Mouse (Mus musculus) forebrain, embryonic 11.5 days (tissue): Measurements from ENCODE around the gene Sik3. TPM values are rescaled to one million over a fixed set of nuclear protein-coding genes. Genes with fewer than 3 reads are reported as not detected.
A peak's percentile ranks its signal among the peaks of the same experiment; 100 is the strongest.

ENCODE experiments used
- ATAC-seq: fragments of 200-750 bp; cut with Nextera tagmentation; replicated peaks from 2 replicates; pipeline ENCODE4 v1.8.0; 2017; ENCODE audit warnings: moderate TSS enrichment; ENCODE audit not compliant: low FRiP score
- DNase-seq: peaks from one replicate; pipeline ENCODE4 v3.0.0-alpha.2; 2017; ENCODE audit warnings: low spot score
- H3K27ac ChIP-seq: fragments of 300-500 bp; sonication (generic); 2 replicates; pipeline ENCODE4 v1.5.1; 2014; ENCODE audit warnings: low read depth, low read length
- H3K27me3 ChIP-seq: fragments of 300-500 bp; sonication (generic); 2 replicates; pipeline ENCODE4 v1.6.1; 2014; ENCODE audit warnings: mild to moderate bottlenecking, low read length, mixed read lengths; ENCODE audit not compliant: control insufficient read depth, insufficient read depth
- H3K36me3 ChIP-seq: fragments of 300-500 bp; sonication (generic); 2 replicates; pipeline ENCODE4 v1.6.1; 2014; ENCODE audit warnings: mild to moderate bottlenecking, low read length, moderate library complexity, mixed read lengths; ENCODE audit not compliant: control insufficient read depth, insufficient read depth
- H3K4me1 ChIP-seq: fragments of 300-500 bp; sonication (generic); replicated peaks from 2 replicates; pipeline ENCODE4 v1.6.1; 2014; ENCODE audit warnings: low read length, mixed read lengths; ENCODE audit not compliant: control insufficient read depth, insufficient read depth
- H3K4me2 ChIP-seq: fragments of 300-500 bp; sonication (generic); 2 replicates; pipeline ENCODE4 v1.6.1; 2014; ENCODE audit warnings: low read depth, mild to moderate bottlenecking, low read length, moderate library complexity, mixed read lengths; ENCODE audit not compliant: severe bottlenecking
- H3K4me3 ChIP-seq: fragments of 300-500 bp; sonication (generic); 2 replicates; pipeline ENCODE4 v1.5.1; 2014; ENCODE audit warnings: low read depth, low read length
- H3K9ac ChIP-seq: fragments of 300-500 bp; sonication (generic); 2 replicates; pipeline ENCODE4 v1.6.1; 2014; ENCODE audit warnings: low read length
- H3K9me3 ChIP-seq: fragments of 300-500 bp; sonication (generic); 2 replicates; pipeline ENCODE4 v1.6.1; 2016; ENCODE audit warnings: low read length, mixed read lengths; ENCODE audit not compliant: control insufficient read depth
- WGBS: fragments of 180-500 bp; shearing (Covaris S2); extraction: QIAGEN DNeasy Blood & Tissue Kit; methylation state at CpG from one replicate; pipeline ENCODE4 v1.1.7; 2014; 5-methylcytosine and 5-hydroxymethylcytosine counted together
- polyA plus RNA-seq: library from polyadenylated mRNA; unstranded; fragments of >200 nt; fragmentation: Nextera tagmentation; extraction: Ambion mirVana; gene quantifications from 2 replicates; pipeline ENCODE4 v1.2.1, GENCODE M21; 2014

Gene Sik3
- polyA plus RNA-seq: 11.3 TPM in 2 replicates

DNA sequence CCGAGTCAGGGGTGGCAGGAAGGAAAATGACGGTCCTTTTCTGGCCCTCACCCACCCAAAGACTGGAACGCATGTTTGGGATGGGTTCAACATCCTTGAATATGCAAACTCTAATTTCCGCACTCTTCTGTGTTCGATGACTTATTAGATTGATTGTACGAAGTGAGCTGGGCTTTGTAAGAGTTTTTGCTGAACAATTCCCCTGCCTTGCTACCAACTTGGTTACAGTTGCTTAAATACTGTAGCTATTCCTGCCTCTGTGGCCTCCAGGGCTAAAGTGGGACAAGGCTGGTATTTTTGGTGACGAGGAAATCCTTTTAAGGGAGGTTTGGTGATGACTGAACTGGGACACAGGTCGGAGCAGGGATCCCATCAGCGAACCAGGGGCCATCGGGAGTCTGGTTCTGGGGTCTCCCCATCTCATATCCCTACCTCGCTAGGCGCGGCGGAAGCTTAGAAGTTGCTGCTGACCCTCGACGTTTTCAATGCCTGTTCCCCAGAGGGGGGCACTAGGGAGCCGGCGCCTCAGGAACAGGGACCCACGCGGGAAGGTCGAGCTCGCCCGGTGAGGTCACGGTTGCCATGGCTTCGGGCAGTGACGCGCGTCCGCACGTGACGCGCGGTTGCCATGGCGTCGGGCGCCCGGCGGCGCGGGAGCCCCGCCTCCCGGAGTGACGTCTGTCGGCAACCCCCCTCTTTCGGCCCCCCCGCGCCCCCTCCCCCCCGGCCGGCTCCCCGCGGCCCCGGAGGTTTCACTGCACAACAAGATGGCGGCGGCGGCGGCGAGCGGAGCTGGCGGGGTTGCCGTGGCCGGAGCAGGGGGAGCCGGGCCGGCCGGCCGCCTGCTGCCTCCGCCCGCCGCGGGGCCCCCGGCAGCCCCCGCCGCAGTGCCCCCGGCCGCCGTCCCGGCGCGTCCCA lies at the start of gene Sik3, which contains the start of gene Pafah1b2:
Sik3 (plus strand) TSS at position 730 of the 918 bp plus-strand sequence.
Pafah1b2 (minus strand) TSS at position 600 of the 918 bp plus-strand sequence.
- Histone ChIP-seq H3K4me1 (peaks cover 24% of the 10 kb centered on the region), H3K4me2 (peak within 1 kb of the TSS; percentile 73), H3K4me3 (peak within 1 kb of the TSS; percentile 97), H3K9ac (peak within 1 kb of the TSS; percentile 93), H3K36me3 (no peaks in the 10 kb centered on the region), H3K9me3 (no peaks in the 10 kb centered on the region), H3K27ac (peak within 1 kb of the TSS; percentile 74), H3K27me3 (no peaks in the 10 kb centered on the region)
- DNase-seq (peak; percentile 98), ATAC-seq (peak; percentile 89)
- 4% methylated on average over 61 of the region's 78 CpGs for WGBS

DNA sequence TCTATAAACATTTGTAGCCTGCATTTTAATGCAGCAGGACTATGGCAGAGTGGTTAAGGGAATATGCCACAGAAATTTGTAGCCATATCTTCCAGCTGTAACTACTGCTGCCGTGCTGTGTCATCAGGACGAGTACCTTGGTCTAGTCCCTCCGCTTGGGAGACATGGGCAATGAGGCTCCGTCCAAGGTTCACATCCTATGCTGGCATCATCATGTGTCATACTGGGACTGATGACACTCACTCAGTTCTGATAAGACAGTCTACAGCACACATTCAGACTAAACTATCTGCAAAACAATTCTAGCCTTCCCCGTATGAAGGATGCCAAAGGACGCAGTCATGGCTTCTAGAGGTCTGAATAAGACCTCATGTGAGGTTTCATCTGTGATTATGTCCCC lies 49.0 kb upstream of the Sik3 start:
- no peaks in the 10 kb centered on the region for H3K9me3 ChIP-seq
- 96% methylated on average over 6 of the region's 6 CpGs for WGBS
- peaks cover 18% of the 10 kb centered on the region for H3K36me3 ChIP-seq
- ATAC-seq: no peak
- no peaks in the 10 kb centered on the region for H3K4me1 ChIP-seq
- no peak overlapping the region for H3K27ac ChIP-seq
- no peaks in the 10 kb centered on the region for H3K27me3 ChIP-seq
- no peak overlapping the region for H3K9ac ChIP-seq
- H3K4me3 ChIP-seq: no peak overlapping the region
- H3K4me2 ChIP-seq: no peak overlapping the region
- DNase-seq: no peak

DNA sequence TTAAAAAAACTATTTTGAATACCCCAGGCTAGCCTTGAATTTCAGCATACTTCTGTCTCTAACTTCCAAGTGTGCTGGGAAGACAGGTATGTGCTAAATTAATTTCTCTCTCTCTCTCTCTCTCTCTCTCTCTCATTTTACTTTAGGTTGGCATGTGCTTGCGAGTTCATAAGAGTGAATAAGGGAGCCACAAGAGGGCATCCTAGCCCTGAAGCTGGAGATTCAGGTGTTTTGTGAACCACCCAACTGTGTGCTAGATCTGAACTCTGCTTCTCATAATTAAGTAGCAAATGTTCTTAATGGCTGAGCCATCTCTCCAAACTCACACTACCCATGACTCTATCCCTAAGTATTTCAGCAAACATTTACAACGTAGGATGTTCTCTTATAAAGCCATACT lies 35.7 kb upstream of the Sik3 start:
- no peak for DNase-seq
- WGBS: 87% methylated on average over 2 of the region's 2 CpGs
- no peak for ATAC-seq

DNA sequence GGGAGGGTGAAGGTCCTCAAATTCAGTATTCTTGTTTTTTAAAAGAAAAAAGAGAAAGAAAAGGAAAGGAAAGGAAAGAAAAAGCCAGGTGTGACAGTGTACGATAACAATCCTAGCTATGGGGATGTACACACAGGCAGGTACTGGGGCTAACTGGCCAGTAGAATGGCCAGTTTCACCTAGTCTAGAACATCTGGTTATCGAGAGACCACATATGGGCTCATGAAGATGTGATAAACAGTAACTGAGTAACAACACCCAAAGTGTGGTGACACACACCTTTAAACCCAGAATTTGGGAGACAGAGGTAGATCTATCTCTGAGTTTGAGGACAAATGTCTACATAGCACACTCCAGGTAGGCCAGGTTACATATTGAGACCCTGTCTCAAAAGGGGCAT lies 32.8 kb upstream of the Sik3 start:
- H3K27ac ChIP-seq: no peak overlapping the region
- no peaks in the 10 kb centered on the region for H3K9me3 ChIP-seq
- H3K4me3 ChIP-seq: no peak overlapping the region
- ATAC-seq (no peak), DNase-seq (no peak)
- no peak overlapping the region for H3K4me2 ChIP-seq
- no peaks in the 10 kb centered on the region; the same call in 1 of the 2 replicates for H3K36me3 ChIP-seq
- no peak overlapping the region for H3K9ac ChIP-seq
- peaks cover 2% of the 10 kb centered on the region; the same call in 1 of the 2 replicates for H3K4me1 ChIP-seq
- no peaks in the 10 kb centered on the region for H3K27me3 ChIP-seq
- WGBS: 94% methylated on average over 2 of the region's 2 CpGs

More for the DNA sequence above, 35.7 kb upstream of the Sik3 start:
- peaks cover 5% of the 10 kb centered on the region; the same call in 1 of the 2 replicates for H3K36me3 ChIP-seq
- H3K9me3 ChIP-seq: no peaks in the 10 kb centered on the region
- H3K9ac ChIP-seq: no peak overlapping the region
- no peaks in the 10 kb centered on the region for H3K4me1 ChIP-seq
- H3K4me3 ChIP-seq: no peak overlapping the region
- no peak overlapping the region for H3K4me2 ChIP-seq
- H3K27me3 ChIP-seq: no peaks in the 10 kb centered on the region
- H3K27ac ChIP-seq: no peak overlapping the region

DNA sequence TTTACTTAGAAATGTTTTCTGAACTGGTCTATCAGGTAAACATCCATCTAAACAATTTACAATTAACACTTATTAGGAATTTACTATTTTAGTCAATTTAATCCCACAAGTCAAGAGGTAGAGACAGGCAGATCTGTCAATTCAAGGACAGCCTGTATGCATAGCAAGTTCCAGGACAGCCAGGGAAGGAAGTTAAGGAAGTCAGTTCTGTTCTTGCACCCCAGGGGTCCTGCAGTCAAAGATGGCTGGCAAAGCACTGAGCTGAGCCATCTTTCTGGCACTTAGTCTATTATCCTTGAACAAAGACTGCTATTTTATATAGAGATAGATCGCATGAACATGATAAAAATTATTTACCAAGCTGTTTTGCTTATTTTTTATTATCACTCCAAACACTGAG lies 32.0 kb upstream of the Sik3 start:
- no peak overlapping the region for H3K9ac ChIP-seq
- H3K4me2 ChIP-seq: no peak overlapping the region
- no peaks in the 10 kb centered on the region for H3K27me3 ChIP-seq
- ATAC-seq (no peak), DNase-seq (no peak)
- H3K4me1 ChIP-seq: peaks cover 2% of the 10 kb centered on the region; the same call in 1 of the 2 replicates
- WGBS: 77% methylated on average over 1 of the region's 1 CpGs
- H3K27ac ChIP-seq: no peak overlapping the region
- H3K9me3 ChIP-seq: no peaks in the 10 kb centered on the region
- H3K36me3 ChIP-seq: no peaks in the 10 kb centered on the region; the same call in 1 of the 2 replicates
- H3K4me3 ChIP-seq: no peak overlapping the region

DNA sequence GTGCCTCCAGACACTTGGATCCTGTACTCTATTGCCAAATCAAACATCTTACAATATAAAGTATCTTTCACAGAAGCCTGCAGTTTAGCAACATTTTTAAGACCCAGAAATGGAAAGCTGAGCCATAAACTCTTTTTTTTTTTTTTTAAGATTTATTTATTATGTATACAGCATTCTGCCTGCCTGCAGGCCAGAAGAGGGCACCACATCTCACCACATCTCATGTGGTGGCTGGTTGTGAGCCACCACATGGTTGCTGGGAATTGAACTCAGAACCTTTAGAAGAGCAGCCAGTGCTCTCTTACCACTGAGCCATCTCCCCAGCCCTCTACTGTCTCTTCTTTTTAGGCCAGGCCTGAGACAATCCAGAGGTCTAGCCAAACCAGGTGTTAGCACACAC lies 31.3 kb upstream of the Sik3 start:
- ATAC-seq: no peak
- H3K27me3 ChIP-seq: no peaks in the 10 kb centered on the region
- no peak for DNase-seq
- no peak overlapping the region for H3K9ac ChIP-seq
- no peaks in the 10 kb centered on the region for H3K9me3 ChIP-seq
- peaks cover 2% of the 10 kb centered on the region; the same call in 1 of the 2 replicates for H3K4me1 ChIP-seq
- no peaks in the 10 kb centered on the region; the same call in 1 of the 2 replicates for H3K36me3 ChIP-seq
- no peak overlapping the region for H3K4me3 ChIP-seq
- H3K27ac ChIP-seq: no peak overlapping the region
- H3K4me2 ChIP-seq: no peak overlapping the region

DNA sequence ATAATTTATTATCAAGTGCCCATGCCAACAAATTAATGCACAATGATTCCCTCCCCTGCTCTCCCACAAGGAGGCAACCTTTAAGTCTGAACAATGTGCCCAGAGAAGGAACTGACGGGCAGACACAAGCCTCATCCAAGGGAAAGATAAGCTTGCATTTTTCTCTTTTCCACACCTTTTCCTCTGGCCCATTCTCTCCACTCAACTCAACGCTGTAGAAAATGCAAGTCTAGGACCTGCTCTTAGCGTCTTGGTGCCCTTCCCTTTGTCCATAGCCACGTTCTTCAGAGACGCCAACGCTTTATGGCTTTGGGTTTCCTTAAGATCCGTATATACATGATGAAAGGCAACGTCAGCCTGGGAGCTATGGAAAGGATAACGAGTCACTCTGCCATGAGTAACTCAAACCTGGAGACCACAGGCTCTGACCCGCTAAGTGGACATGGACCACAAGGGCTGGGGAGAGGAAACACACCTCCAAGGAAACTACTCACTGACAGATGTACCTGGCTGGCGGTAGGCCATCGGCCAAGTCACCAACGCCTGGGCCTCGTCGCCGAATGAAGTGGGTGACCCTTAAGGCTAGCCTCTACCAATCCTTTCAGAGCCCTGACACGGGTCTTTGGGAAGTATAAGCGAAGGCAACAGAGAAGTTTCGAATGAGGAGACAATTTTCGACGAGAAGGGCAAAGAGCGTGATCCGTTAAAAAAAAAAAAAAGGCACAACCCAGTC lies 28.8 kb upstream of the Sik3 start:
- Histone ChIP-seq H3K4me1 (peaks cover 2% of the 10 kb centered on the region; the same call in 1 of the 2 replicates), H3K27me3 (no peaks in the 10 kb centered on the region), H3K4me3 (peak overlapping the region; percentile 98), H3K36me3 (no peaks in the 10 kb centered on the region; the same call in 1 of the 2 replicates), H3K27ac (peak overlapping the region; percentile 91), H3K4me2 (peak overlapping the region; percentile 95), H3K9ac (peak overlapping the region; percentile 98), H3K9me3 (no peaks in the 10 kb centered on the region)
- WGBS: 3% methylated on average over 23 of the region's 23 CpGs
- peak; percentile 58 for DNase-seq
- ATAC-seq: 0 out of 2 replicates have a peak, but pooled peaks have one; percentile 8

DNA sequence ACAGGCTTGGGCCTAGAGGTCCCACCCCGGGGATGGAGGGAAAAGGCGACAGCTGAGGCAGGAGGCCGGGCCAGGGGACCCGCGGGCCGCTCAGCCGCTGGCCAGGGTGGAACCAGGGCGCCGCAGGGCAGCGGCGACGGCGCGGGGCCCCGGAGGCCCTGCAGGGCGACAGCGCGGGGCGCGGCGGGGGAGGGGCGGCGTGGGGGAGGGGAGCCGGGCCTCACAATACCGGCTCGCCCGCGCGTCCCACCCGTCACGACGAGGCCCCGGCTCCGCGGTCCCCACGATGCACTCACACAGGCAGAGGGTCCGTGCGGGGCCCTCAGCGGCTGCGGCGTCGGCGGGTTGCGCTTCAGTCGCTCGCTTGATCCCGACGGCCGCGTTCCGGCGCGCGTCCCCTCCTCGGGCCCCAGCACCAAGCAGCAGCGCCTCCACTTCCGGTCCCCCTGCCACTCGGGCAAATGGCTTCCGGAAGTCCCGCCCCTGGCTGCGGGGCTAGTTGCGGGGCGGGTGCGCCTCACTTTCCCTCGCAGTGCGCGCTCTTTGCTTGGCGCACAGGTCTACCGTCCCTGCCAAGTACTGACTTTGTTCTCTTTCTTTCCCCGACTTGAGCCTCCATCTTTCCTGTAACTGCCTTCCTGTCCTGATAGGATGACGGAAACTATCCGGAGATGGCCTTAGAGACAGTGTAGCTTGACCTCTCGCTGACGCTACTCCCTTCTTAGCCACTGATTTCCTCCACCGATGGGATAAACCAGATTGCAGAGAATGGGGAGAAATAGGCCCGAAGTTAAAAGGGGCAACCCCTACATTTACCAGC lies 28.0 kb upstream of the Sik3 start:
- Histone ChIP-seq H3K9ac (peak overlapping the region; percentile 98), H3K27ac (peak overlapping the region; percentile 91), H3K36me3 (no peaks in the 10 kb centered on the region; the same call in 1 of the 2 replicates), H3K27me3 (no peaks in the 10 kb centered on the region), H3K4me2 (peak overlapping the region; percentile 95), H3K9me3 (no peaks in the 10 kb centered on the region), H3K4me1 (peaks cover 2% of the 10 kb centered on the region; the same call in 1 of the 2 replicates), H3K4me3 (peak overlapping the region; percentile 98)
- WGBS: under 1% methylated on average over 52 of the region's 76 CpGs
- DNase-seq (peak; percentile 96), ATAC-seq (peak; percentile 94)
